Mouse (Mus musculus): ENCODE results near the gene Slfn9. TPM values are rescaled to one million over a fixed set of nuclear protein-coding genes. Genes with fewer than 3 reads are reported as not detected.
"Not testable (repeated sequence)": the region's sequence is repeated elsewhere in the genome, so short reads cannot be mapped to it uniquely, and the experiment has no call there.

Slfn9 gene
- total and polyA plus RNA-seq, 3 experiments = 6.4 to 12.4 (median 6.7) TPM

- TF ChIP-seq KAT2A (IDR thresholded peaks at IDR 0.05; ENCODE audit: insufficient replicate concordance, low read length) = no peak
- no peak for TF ChIP-seq CTCF (conservative IDR thresholded peaks at IDR 0.05 in 1 of 2, IDR thresholded peaks at IDR 0.05 in 1 of 2; ENCODE audit: low read depth in 2 of 2, low read length in 2 of 2)
- 0 out of 2 replicates have a peak, but pooled peaks have one; percentile 56 for TF ChIP-seq ZMIZ1 (IDR thresholded peaks at IDR 0.05; ENCODE audit: low read depth, low read length)
- 0 out of 2 replicates have a peak, but pooled peaks have one; percentile 12 for TF ChIP-seq USF2 (conservative IDR thresholded peaks at IDR 0.05; ENCODE audit: low read depth, low read length)
- no peak for TF ChIP-seq ZNF384 (IDR thresholded peaks at IDR 0.05; ENCODE audit: low read depth, low read length)
- peak; percentile 42; the same call in 1 of the 2 replicates for TF ChIP-seq ELF1 (IDR thresholded peaks at IDR 0.05; ENCODE audit: low read depth, low read length)
- peak; percentile 95 for TF ChIP-seq MAX (IDR thresholded peaks at IDR 0.05; ENCODE audit: low read length)
- TF ChIP-seq MAZ (IDR thresholded peaks at IDR 0.05; ENCODE audit: low read depth, low read length) = no peak
- TF ChIP-seq SMC3 (IDR thresholded peaks at IDR 0.05; ENCODE audit: low read depth, low read length) = peak; percentile 23; the same call in 1 of the 2 replicates
- peak; percentile 88 for TF ChIP-seq TCF12 (IDR thresholded peaks at IDR 0.05; ENCODE audit: low read depth, low read length)
- peak; percentile 66 for TF ChIP-seq POLR2A (IDR thresholded peaks at IDR 0.05; ENCODE audit: low read depth, low read length)
- no peak; the same call in 1 of the 2 replicates for TF ChIP-seq JUND (conservative IDR thresholded peaks at IDR 0.05; ENCODE audit: low read depth, low read length)
- peak; percentile 77; the same call in 1 of the 2 replicates for TF ChIP-seq RCOR1 (conservative IDR thresholded peaks at IDR 0.05; ENCODE audit: low read depth, low read length)
- TF ChIP-seq E2F4 (IDR thresholded peaks at IDR 0.05; ENCODE audit: insufficient replicate concordance, low read depth, low read length) = no peak
- TF ChIP-seq NRF1 (IDR thresholded peaks at IDR 0.05; ENCODE audit: low read depth, low read length) = peak; percentile 18; the same call in 1 of the 2 replicates
- TF ChIP-seq TBP (conservative IDR thresholded peaks at IDR 0.05; ENCODE audit: low read depth, low read length) = peak; percentile 82
- peak; percentile 38 for TF ChIP-seq JUN (IDR thresholded peaks at IDR 0.05; ENCODE audit: insufficient read depth, low read depth, low read length)
Observed at GRCm38 (mm10) chr11:83020621-83021020, 29.0 kb upstream of the Slfn9 start, which contains the start of gene Slfn8 (continued).

- peak; percentile 62 for DNase-seq (ENCODE audit: extremely low read depth)
- Histone ChIP-seq H3K4me3 (replicated peaks in 1 of 3; ENCODE audit: low read depth in 2 of 3, low read length in 2 of 3, poor library complexity in 1 of 3) (peak overlapping the region; percentile 17 to 60 (median 42)), H3K4me2 (ENCODE audit: insufficient read depth, low read depth, poor library complexity, severe bottlenecking) (peak overlapping the region; percentile 86), H3K4me1 (ENCODE audit: control insufficient read depth in 1 of 2, insufficient read depth in 2 of 2) (peaks cover 21 to 40% of the 10 kb centered on the region in 2 experiments; a peak in 3 of 4 replicates), H3K9ac (ENCODE audit: insufficient read depth, low read depth) (peak overlapping the region; percentile 90), H3K27ac (ENCODE audit: insufficient read depth, low read depth) (peak overlapping the region; percentile 80)
- in situ Hi-C loops (cut with MboI; ENCODE audit: low pct_ligation_motif_present, low pct_unique_long_range_greater_than_20kb, low sequenced_read_pairs); H3K79me2 ChIP-seq (replicated peaks; ENCODE audit: control insufficient read depth, extremely low read depth, insufficient read depth, poor library complexity, severe bottlenecking); H3K9me3 ChIP-seq (replicated peaks; ENCODE audit: low read length); H3K36me3 ChIP-seq (replicated peaks in 1 of 2; ENCODE audit: control insufficient read depth in 1 of 2, insufficient read depth in 1 of 2, low read length in 1 of 2); dilution Hi-C loops (cut with MboI; ENCODE audit: extremely low pct_ligation_motif_present, extremely low pct_unique_long_range_greater_than_20kb, low sequenced_read_pairs); H3K27me3 ChIP-seq (replicated peaks): not testable (repeated sequence)
- TF ChIP-seq MEF2A (IDR thresholded peaks at IDR 0.05; ENCODE audit: borderline replicate concordance, low read depth, low read length) (peak; percentile 84), EP300 (IDR thresholded peaks at IDR 0.05; ENCODE audit: low read length) (peak; percentile 79), IRF4 (IDR thresholded peaks at IDR 0.05; ENCODE audit: low read depth, low read length) (peak; percentile 90)
Observed at GRCm38 (mm10) chr11:83019561-83020519, 28.2 kb upstream of the Slfn9 start.

Data from CH12.LX (cell line).